Mouse (Mus musculus) testis, adult 2 months (tissue): Measurements from ENCODE around the gene Nr5a1. TPM values are rescaled to one million over a fixed set of nuclear protein-coding genes. Genes with fewer than 3 reads are reported as not detected.

Source experiments
- H3K27ac ChIP-seq: fragments of 200-500 bp; 2 replicates; pipeline ENCODE4 v1.5.1; 2012; ENCODE audit warnings: low read depth, low read length; ENCODE audit not compliant: control insufficient read depth, insufficient read depth
- H3K27me3 ChIP-seq: fragments of 200-500 bp; 2 replicates; pipeline ENCODE4 v1.6.1; 2012; ENCODE audit warnings: mild to moderate bottlenecking, low read length, moderate library complexity; ENCODE audit not compliant: control insufficient read depth, insufficient read depth
- H3K36me3 ChIP-seq: fragments of 200-500 bp; 2 replicates; pipeline ENCODE4 v1.6.1; 2012; ENCODE audit warnings: mild to moderate bottlenecking, low read length; ENCODE audit not compliant: control insufficient read depth, insufficient read depth
- H3K4me1 ChIP-seq: fragments of 200-500 bp; 2 replicates; pipeline ENCODE4 v1.6.1; 2012; ENCODE audit warnings: low read length; ENCODE audit not compliant: control insufficient read depth, insufficient read depth
- H3K4me3 ChIP-seq: fragments of 200-500 bp; 2 replicates; pipeline ENCODE4 v1.5.1; 2012; ENCODE audit warnings: low read depth, mild to moderate bottlenecking, low read length, moderate library complexity, mixed read lengths; ENCODE audit not compliant: control insufficient read depth
- CTCF ChIP-seq: fragments of 200-500 bp; IDR thresholded peaks from 2 replicates; pipeline ENCODE4 v1.5.1; 2012; ENCODE audit warnings: low read depth, mild to moderate bottlenecking, inconsistent platforms, low read length, moderate library complexity; ENCODE audit not compliant: control insufficient read depth, insufficient read depth, insufficient replicate concordance
- POLR2A ChIP-seq: fragments of 200-500 bp; IDR thresholded peaks from 2 replicates; pipeline ENCODE4 v1.6.1; 2012; ENCODE audit warnings: low read depth, mild to moderate bottlenecking, inconsistent platforms, low read length, moderate library complexity; ENCODE audit not compliant: control insufficient read depth
- polyA plus RNA-seq: library from polyadenylated mRNA; depleted of rRNA; stranded (reverse); fragments of >200 nt; gene quantifications from 2 replicates; pipeline ENCODE4 v1.2.3, GENCODE M21; 2012

The Nr5a1 gene
- polyA plus RNA-seq, 1 experiment = 25.3 TPM

DNA sequence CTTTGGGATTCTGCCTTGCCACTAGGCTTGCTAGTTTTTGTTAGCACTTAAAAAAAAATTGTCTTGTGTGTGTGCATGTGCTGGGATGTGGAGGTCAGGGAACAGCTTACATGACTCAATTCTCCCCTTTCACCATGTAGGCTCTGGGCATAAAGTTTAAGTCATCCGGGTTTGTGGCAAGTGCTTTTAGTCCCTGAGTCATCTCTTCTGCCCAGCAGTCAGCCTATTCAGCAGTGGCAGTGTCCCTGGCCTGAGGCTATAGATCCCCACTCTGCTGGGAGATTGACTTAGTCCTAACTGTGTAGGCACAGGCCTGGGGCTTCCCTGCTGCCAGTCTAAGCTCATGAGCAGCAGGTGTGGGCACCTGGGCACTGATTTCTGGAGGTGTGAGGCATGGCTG is 24.5 kb downstream of the Nr5a1 start:
- H3K27ac ChIP-seq = no peak overlapping the region
- peaks cover 20% of the 10 kb centered on the region for H3K4me1 ChIP-seq
- no peaks in the 10 kb centered on the region for H3K36me3 ChIP-seq
- H3K27me3 ChIP-seq = no peaks in the 10 kb centered on the region
- no peak overlapping the region for H3K4me3 ChIP-seq
- no peak for TF ChIP-seq POLR2A

DNA sequence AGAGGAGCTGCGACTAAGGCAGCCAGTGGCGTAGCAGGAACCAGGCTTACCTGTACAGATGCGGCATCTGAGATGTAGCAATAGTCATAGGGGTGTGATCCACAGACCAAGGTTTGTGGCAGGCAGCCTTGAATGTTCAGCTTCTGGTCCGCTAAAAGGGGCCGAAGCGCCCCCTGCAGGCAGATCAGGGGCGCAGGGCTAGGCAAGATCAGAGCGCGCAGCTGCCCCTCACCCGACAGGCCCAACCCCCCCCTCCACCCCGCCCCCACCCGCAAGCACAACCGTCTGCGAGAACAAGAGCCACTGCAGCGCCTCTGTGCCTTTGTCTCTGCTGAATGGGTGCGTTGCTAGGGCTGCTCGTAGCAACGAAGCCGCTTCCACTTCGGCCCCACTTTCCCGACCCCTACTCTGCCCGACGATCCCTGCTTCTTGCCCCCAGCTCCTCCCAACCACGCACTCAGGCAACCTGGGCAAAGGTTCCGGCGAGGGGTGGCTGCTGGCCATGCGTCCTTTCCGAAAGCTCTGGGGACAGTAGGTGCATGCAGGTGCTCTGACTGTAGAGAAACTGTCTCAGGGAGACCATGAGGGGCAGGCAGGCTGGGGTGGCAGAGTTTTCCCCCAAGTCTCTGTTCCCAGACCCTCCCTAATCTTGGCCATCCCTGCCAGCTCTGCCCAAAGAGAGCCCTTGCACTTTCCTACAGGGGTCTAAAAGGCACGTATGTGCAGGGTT is 25.4 kb downstream of the Nr5a1 start:
- H3K36me3 ChIP-seq = no peaks in the 10 kb centered on the region
- TF ChIP-seq CTCF (peak; percentile 54; the same call in 1 of the 2 replicates), POLR2A (no peak)
- peaks cover 20% of the 10 kb centered on the region for H3K4me1 ChIP-seq
- peak overlapping the region; percentile 71 for H3K4me3 ChIP-seq
- no peaks in the 10 kb centered on the region for H3K27me3 ChIP-seq
- H3K27ac ChIP-seq = peak overlapping the region; percentile 1; the same call in 1 of the 2 replicates

DNA sequence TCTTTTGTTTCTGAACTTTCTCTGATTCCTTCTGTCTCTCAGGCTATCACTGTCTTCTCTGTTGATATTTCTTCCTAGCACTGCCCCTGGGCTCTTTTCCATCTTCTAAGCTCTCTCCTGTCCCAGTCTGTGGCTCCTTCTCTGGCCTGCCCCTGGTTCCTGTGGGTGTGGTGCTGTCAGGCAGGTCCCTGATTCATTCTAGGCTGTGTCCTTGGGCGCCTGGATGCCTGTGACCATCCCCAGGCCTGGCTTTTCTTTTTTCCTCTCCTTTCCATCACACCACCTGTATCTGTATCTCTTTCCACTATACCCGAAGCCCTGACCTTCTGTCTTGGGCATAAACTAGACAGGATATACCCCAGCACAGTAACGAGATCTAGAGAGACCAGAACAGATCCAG is 28.6 kb downstream of the Nr5a1 start:
- TF ChIP-seq CTCF (no peak), POLR2A (no peak)
- no peak overlapping the region for H3K27ac ChIP-seq
- H3K36me3 ChIP-seq = no peaks in the 10 kb centered on the region
- no peak overlapping the region for H3K4me3 ChIP-seq
- no peaks in the 10 kb centered on the region for H3K27me3 ChIP-seq
- H3K4me1 ChIP-seq = peaks cover 20% of the 10 kb centered on the region

DNA sequence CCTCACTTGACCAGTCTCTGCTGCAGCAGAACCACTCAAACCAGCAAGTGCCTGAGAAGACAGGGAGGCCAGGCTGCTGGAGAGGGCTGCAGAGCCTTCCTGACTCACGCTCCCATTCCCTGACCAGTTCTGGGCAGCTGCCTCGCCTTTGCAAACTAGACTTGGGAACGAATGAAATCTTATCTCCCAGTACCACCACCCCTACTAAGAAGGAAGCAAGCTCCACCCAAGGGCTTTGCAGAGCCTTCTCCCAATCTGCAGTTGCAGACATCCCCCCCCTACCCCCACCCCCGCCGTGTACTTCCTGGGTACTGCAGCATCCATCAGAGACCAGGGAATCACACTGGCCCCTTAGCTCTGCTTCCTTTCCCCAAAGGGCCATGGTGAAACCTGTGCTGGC is 31.3 kb downstream of the Nr5a1 start:
- no peaks in the 10 kb centered on the region for H3K27me3 ChIP-seq
- no peak overlapping the region for H3K4me3 ChIP-seq
- H3K27ac ChIP-seq = no peak overlapping the region
- H3K36me3 ChIP-seq = no peaks in the 10 kb centered on the region
- TF ChIP-seq CTCF (no peak), POLR2A (no peak)
- peaks cover 5% of the 10 kb centered on the region for H3K4me1 ChIP-seq

DNA sequence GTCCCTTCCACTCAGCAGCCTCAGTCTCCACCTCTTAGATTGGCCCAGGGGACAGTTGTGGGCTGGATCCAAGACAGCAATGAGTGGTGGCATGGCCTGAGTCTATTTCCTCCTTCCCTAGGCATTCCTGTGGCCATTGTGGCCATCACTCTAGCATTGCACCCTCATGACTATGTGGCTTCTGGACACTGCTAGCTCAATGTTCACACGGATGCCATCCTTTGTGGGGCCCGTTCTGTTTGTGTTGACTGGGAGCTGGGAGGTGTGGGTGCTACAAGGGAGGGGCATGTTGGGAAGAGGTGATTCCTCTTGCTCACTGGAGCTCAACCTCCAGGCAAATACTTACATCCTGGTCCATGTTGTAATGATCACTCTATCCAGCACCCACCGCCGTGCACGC is 32.1 kb downstream of the Nr5a1 start:
- Histone ChIP-seq H3K27me3 (no peaks in the 10 kb centered on the region), H3K4me3 (no peak overlapping the region), H3K4me1 (no peaks in the 10 kb centered on the region), H3K36me3 (no peaks in the 10 kb centered on the region), H3K27ac (no peak overlapping the region)
- no peak for TF ChIP-seq CTCF
- TF ChIP-seq POLR2A = no peak

DNA sequence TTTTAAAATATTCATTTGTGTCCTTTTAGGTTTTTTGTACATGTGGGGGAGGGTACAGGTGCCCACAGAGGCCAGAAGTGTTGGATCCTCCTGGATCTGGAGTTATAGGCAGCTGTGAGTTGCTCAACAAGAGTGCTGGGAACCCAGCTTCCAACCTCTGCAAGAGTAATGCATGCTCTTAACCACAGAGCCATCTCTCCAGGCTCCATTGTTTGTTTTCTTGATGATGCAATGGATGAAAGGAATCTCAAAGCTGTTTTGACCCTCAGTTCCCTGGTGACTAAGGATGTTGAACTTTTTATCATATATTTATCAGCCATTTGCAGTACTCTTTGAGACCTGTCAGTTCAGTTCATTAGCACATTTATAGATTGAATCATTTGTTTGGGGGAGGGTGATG is 35.4 kb downstream of the Nr5a1 start:
- no peak overlapping the region for H3K4me3 ChIP-seq
- TF ChIP-seq CTCF (no peak), POLR2A (no peak)
- H3K27ac ChIP-seq = no peak overlapping the region
- no peaks in the 10 kb centered on the region for H3K27me3 ChIP-seq
- no peaks in the 10 kb centered on the region for H3K36me3 ChIP-seq
- no peaks in the 10 kb centered on the region for H3K4me1 ChIP-seq

DNA sequence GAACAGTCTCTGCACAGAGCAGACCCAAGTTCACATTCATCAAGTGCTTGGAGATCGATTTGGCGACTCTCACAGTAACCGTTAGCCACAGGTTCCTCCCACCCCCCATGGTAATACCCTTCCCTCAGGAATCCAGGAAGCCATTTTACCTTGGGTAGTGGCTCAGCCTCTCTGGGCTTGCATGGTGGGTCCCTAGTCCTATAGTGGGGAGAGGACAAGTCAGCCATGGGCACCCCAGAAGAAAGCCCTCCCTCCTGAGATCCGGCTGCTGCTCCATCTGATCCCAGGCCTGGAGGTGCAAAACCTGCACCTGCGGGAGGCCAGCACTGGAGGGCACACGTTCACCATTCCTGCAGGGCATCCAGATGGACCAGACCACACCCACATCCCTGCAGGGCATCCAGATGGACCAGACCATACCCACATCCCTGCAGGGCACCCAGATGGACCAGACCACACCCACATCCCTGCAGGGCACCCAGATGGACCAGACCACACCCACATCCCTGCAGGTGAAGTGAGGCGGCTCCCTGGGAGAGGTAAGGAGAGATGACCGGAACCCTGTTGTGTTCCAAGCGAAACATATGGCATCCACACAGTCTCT is 38.9 kb downstream of the Nr5a1 start:
- Histone ChIP-seq H3K4me3 (no peak overlapping the region), H3K36me3 (no peaks in the 10 kb centered on the region), H3K27me3 (no peaks in the 10 kb centered on the region), H3K4me1 (peaks cover 14% of the 10 kb centered on the region), H3K27ac (no peak overlapping the region)
- TF ChIP-seq POLR2A (no peak), CTCF (peak; percentile 33; the same call in 1 of the 2 replicates)
